Mouse (Mus musculus): ENCODE results near the gene Wdr76.
"Not testable (repeated sequence)": the region's sequence is repeated elsewhere in the genome, so short reads cannot be mapped to it uniquely, and the experiment has no call there.

The Wdr76 gene

DNA sequence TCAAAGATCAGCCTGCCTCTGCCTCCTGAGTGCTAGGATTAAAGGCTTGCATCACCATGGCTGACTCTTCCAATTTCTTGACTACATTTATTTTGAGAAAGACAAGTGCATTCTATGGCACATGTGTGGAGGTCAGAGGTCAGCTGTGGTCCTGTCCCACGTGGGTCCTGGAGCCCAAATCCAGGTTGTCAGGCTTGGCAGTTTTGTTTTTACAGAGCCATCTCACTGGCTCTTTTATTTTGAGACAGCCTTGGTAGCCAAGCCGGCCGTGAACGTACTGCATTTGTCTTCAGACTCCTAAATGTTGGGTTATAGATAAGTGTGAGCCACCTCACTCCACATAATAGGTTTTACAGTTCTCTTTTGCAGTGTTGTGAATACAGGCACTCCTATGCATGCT, 12.2 kb downstream of the Wdr76 start:
- not testable (repeated sequence) for DNase-seq (ENCODE audit: extremely low read depth, low read depth)

DNA sequence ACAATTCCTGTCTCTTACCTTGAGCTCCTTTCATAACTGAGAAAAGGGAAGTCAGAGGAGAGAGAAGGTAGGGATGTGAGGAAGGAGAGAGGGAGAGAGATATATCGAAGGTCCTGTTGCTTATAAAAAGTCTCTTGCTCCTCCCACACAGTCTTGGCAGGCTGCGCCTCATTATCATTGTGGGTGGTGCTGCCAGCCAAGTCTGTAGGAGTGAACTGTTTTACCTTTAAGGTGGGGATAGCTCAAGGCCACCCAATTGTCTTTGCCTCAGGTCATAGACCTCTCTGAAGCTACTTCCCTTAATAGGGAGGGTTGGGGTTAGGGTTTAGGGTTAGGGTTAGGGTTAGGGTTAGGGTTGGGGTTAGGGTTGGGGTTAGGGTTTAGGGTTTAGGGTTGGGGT, 15.5 kb downstream of the Wdr76 start:
- peak; percentile 56 for DNase-seq (ENCODE audit: extremely low read depth, low read depth)

DNA sequence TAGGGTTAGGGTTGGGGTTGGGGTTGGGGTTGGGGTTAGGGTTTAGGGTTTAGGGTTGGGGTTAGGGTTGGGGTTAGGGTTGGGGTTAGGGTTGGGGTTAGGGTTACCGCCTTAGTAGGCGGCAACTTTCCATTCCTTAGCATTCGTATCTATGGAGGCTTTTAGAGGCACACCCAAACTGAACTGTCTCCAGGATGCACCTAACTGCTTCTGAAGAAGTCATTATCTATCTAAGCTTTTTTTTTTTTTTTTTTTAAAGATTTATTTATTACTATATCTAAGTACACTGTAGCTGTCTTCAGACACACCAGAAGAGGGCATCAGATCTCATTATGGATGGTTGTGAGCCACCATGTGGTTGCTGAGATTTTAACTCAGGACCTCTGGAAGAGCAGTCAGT, 16.3 kb downstream of the Wdr76 start:
- peak; percentile 39 for DNase-seq (ENCODE audit: extremely low read depth, low read depth)

DNA sequence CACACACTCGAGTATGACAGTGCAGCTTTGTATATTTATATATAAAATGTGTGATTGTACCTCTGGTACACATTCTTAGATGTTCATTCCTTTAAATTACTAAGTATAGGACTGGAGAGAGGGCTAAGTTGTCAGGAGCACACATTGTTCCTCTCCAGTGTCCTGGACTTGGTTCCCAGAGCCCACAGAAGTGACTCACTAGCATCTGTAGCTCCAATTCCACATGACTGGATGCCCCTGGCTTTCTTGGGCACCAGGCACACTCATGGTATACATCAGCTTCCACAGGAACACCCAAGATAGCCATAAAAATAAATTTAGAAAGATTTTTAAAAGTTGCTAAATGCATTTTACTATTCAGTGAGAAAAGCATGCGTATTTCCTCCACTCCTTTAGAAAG, 18.5 kb downstream of the Wdr76 start:
- no peak for DNase-seq (ENCODE audit: extremely low read depth, low read depth)

DNA sequence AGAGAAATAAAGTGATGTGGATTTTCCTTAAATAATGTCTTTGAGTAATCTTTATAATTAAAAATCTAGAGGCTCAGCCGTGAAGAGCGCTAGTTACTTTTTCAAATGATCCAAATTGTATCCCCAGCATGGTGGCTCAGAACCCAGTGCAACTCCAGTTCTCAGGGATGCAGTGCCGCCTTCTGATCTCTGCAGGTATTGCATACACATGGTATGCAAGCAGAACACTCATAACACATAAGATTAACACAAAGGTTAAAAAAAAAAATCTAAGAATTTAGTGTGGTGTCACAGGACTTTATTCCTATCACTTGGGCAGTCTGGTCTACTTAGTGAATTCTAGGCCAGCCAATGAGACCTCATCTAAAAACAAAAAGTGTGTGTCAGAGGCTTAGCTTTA, 38.3 kb downstream of the Wdr76 start:
- DNase-seq (ENCODE audit: extremely low read depth, low read depth), result no peak

DNA sequence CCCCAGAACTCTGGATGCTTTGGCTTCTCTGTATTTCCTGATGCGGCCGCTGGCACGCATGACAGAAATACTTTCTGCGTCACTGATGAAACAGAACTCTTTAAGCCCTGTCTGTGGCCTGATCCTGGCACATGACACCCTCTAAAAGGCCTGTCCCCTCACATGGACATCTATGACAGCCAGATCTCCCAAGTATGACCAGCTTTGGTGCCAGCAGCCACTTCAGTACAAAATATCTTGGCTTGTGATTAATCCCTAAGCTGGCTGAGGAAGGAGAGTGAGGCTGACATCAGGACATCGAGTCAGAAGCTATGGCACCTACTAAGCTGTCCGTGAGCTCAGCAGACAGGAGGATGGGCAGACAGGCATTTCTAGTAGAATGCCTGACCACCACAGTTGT, 43.1 kb downstream of the Wdr76 start:
- DNase-seq (ENCODE audit: extremely low read depth, low read depth), result no peak

DNA sequence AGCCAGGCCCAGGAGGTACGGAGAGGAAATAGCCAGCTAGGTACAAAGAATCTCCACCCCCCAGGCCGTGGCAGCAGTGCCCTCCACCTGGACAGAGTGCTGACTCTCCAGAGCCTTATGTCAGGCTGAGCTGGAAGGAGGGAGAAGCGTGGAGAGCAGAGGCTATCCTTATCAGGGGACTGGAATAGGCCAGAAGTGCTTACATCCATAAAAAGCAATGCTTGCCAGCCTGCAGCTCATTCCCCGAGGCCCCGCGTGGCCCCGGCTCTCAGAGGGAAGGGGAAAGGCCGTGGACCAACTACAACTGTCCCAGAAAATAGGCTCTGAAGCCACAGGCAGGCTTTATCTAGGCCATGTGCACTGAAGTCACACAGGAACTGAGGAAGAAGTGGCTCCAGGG, 44.7 kb downstream of the Wdr76 start:
- DNase-seq (ENCODE audit: extremely low read depth, low read depth), result no peak

DNA sequence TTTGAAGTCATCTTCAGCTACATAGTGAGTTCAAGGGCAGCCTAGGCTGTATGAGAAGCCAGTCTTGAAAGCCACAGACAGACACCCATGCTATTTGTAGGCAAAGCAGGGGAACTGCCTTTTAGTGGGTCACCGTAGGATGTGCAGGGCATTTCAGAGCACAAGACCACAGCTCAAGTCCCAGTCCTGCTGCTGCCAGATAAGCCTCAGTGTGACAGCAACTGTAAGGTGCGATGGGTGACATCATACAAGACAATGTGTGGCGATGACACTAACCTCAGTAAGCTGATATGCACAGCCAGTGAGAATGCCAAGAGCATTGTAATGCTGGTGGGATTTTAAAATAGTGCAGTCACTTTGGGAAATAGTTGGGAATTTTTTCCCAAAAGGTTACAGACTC, 56.6 kb downstream of the Wdr76 start:
- DNase-seq (ENCODE audit: extremely low read depth, low read depth), result peak; percentile 36

DNA sequence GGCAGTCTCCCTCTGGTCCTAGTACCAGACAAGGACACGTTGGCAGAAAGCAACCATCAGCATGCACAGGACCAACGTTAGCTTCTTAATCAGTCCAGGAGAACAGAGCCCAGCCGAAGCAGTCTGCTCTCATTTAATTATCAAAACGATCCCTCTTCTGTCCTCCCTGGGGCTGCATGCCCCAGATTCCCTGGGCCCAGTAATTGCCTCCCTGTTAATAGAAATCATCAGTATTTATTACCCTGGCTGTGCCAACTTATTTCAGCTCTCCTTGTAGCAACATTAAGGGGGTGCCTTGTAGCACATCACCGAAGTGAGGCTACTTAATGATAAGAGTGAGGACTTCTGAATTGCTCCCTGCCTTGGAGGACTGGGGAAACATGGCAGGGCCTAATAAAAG, 59.4 kb downstream of the Wdr76 start:
- DNase-seq (ENCODE audit: extremely low read depth, low read depth), result no peak

DNA sequence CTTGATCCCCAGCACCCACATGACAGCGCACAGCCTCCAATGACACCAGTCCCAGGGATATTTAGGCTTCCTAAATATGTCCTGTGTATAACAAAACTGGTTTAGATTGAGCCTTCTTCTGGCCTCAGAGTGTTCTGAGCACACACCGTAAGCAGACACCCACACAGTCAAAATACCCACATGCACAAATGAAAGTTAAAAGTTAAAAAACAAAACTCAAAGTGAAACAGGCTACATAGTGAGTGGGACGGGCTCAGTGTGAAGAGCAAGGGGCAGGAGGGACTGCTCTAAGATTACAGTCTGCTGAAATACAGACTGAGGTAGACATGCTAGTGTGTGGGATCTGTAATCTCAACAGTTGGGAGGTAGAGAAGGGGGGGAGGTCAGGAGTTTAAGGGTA, 63.5 kb downstream of the Wdr76 start:
- DNase-seq (ENCODE audit: extremely low read depth, low read depth), result no peak

DNA sequence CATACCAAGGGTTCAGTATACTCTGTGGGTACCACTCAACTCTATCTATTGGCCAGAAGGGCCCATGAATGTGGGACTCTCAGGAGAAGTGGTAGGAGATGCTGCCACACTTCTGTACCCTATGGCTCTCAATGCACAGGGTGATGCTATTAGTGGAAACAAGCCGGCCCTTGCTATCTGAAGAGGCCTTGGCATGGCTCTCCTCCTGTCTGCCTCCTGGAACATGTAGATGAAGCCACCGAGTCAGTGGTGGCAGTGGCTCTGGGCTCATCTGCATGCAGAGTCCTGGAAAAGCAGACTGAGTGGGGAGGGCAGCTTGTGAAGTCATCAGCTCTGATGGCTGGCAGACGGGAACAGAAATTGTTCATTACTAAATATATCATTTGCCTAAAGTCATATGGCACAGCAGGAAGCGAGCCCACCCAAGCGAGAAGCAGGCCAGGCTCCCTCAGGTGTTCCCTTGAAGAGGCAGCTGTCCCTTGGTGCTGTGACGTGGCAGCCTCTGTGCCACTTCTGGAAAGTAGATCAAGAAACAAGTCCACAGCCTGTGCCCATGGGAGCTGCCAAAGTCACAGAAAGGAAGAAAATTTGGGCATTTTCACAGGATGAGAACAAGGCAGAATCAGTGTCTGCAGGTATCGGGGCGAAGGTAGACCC, 64.6 kb downstream of the Wdr76 start:
- no peak for DNase-seq (ENCODE audit: extremely low read depth, low read depth)

DNA sequence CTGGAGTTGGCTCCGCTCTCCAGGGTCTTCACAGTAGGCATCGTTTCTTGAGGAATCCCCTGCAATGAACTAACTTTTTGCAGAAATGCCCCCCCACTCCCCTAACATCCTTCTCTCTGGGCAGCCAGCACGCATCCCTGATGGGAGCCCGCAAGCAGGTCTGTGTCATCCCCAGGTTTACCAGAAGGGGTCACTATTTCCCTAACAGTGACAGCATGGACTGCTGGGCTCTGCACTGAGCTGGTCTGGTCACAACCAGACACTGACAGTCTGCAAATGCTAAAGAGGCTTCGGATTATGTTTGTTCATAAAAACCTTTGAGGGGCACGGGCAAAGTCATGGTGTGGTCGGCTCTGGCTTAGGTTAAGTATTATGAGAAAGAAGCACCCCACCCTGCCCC, 65.3 kb downstream of the Wdr76 start:
- peak; percentile 50 for DNase-seq (ENCODE audit: extremely low read depth, low read depth)

DNA sequence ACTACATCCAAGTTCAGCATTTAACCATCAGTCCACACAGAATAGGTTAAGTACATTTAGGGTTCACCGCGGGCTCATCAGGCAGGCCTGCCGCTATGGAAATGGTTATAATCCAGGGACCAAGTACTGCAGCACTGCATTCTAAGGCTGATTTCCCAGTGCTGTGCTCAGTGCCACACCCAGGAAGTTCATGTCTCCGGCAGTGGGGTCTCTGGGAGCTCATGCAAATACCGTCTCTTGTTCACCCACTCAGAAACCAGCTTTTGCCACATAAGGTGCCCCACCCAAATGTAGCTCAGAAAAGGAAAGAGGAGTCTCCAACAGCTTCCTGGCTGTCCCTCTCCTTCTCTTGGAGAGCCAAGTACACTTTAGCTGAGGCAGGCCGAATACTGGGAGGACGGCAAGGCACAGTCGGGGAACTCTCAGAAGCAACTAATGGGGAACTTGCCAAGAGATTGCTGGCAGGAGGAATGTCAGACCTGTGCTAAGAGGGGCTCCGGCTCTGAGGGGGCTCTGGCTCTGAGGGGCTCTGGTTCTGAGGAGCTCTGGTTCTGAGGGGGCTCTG, 67.6 kb downstream of the Wdr76 start:
- no peak for DNase-seq (ENCODE audit: extremely low read depth, low read depth)

DNA sequence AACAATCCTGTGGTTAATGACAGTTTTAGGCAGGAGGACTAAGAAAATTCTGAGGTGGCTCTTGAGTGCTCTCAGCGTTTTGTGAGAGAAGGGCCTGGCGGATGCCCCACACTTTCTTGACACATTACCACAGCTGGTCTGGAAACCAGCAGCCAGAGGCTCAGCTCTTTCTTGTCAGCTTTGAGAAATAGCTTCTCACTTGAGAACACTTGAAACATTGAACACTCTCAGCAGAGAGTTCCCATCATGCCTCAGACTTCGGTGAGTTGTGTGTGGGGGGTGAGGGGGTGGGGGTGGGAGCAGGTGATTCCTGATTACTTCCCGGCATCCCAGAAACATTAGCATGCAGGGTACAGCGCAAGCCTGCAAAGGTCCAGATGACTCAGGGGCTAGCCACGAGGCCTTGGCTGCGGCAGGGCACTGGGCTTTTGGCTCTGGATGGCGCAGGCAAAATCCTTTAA, 69.2 kb downstream of the Wdr76 start:
- DNase-seq (ENCODE audit: extremely low read depth, low read depth), result no peak

DNA sequence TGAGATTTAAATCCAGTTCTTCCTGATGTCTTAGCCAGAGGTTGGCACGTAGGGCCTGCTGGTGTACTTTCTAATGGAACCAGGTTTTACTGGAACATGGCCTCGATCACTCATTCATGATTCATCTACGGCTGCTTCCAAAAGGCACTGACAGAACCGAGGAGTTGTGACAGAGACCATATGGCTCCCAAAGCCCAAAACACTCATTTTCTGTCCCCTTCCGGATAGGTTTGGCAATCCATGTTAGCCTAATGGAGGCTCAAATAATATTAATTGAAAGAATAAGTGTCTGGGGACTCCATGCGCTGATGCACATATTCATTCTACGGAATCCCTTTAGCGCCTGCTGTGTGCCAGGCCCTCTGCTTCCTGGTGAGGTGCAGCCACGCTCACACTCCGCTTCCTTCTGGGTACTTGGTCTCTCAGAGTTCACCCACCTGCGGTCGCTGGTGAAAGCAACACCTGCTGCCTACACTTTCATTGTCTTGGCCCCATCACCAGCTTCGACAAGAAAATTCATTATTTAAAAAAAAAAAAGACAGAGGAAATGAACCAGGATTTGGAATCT, 76.4 kb downstream of the Wdr76 start:
- DNase-seq (ENCODE audit: extremely low read depth, low read depth), result no peak

DNA sequence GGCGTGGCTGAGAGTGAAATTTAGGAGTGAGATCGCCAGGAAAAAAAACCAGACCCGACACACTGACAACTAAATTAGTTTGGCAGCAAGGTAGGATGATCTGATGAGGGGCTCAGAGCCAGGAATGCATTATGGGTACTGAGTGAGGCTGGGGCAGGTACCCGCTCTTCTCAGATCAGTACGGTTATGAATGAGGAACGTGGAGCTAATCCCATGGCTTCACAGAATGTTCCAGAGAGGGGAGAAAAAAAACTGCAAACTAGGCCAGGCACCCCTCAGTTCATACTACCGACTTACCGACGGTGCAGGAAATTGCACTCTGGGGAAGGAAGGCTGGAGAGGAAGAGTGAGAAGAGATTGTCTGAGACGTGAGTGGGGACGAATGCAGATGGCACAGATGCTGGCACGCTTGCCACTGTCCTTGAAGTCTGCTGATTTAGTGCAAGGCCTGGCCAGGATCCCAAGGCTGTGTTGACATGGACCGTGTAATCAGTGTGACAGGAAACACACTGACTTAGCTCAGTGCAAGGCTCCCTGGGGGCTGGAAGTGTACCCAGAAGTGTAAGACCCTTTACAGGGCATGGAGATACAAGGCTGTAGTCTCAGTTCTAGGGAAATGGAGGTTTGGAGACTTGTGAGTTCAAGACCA, 77.1 kb downstream of the Wdr76 start:
- DNase-seq (ENCODE audit: extremely low read depth, low read depth), result no peak

DNA sequence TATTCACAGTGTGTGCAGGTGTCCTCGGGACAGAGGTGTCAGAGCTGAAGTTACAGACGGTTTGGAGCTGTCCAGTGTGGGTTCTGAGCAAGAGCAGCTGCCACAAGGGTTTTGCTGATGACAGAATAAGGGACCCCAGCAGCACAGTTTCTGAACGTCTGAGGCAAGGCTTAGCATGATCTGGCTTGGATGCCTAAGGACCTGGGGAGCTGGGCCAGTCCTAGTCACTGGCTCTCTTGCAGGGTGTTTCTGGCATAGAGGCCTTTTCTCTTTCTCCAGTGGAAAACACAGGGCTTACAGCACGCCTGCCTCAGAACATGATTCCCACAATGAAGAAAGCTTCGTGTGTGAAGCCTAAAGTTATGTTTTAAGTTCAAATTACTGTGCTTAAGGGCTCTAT, 78.2 kb downstream of the Wdr76 start:
- DNase-seq (ENCODE audit: extremely low read depth, low read depth), result no peak

DNA sequence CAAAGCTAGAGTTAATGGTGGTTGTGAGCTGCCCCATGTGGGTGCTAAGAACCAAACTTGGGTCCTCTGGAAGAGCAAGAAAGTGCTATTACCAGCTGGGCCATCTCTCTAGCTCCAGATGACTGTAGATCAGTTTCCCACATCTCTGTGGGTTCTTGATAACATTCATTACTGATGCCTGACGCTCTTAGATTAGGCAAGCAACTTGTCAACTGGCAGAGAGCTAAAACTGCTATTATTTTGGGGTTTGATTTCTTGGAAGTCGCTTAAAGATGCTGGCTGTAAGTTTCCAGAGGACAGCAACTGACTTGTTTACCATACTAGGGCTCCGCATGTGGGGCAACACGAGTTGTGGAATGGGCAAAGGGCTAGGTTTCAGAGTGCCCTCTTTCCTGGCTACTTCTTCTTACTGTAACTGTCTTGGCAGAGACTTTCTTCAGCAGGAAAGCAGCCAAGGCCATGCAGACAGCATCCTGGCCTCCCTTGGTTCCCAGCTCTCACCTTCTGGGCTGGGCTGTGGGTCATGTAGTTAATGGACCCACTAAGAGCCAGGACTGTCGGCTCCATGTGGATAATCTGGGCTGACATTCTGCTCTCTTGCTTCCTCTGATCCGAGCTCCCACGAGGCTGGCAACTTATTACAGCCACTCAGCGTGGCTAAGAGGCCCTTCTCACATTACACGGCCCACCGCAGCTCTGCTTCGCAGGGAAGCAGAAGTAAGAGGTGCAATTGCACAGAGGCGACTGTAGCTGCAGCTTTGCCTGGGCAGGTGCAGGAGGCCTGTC, 81.2 kb downstream of the Wdr76 start:
- DNase-seq (ENCODE audit: extremely low read depth, low read depth), result peak; percentile 33

DNA sequence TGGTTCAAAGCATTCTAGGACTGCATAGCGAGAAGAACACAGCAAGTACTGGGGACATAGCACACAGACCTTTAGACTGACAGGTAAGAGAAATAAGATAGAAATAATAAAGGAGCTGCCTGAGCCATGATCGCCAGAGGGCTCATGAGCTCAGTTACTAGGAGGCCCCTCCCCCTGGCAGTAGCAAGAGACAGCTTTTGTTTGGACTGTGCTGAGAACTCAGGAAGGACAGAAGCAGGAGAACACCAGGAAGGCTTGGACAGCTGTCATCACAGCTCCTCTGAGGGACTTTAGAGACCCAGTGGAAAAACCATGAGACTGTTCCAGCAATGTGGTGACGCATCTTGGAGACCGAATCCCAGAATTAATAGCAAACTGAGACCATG, 81.8 kb downstream of the Wdr76 start:
- DNase-seq (ENCODE audit: extremely low read depth, low read depth), result no peak

DNA sequence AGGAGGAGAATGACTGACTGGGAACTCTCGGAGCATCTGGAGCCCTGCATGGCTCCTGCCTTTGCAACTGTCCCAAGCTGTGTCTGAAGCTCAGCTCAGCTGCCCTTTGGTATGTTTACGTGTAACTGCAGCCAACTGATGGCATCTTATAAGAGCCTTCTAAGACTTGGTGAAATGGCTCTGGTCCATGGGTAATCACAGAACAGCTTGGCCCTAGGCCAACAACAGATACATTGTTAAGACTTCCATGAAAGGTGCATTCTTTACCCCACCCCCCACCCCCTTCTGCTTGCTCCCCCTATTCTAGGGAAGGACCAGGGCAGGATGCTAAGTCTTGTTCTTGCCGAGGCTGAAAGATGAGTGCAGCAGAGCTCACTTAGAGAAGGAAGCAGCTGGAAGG, 87.6 kb downstream of the Wdr76 start:
- DNase-seq (ENCODE audit: extremely low read depth, low read depth), result no peak

All from MEL-GATA-1-ER (cell line).